Mouse (Mus musculus) MEL (cell line): ENCODE data around the gene Myocd. TPM values are rescaled to one million over a fixed set of nuclear protein-coding genes. Genes with fewer than 3 reads are reported as not detected.

Experiments
- DNase-seq: peaks from one replicate; pipeline ENCODE4 v3.0.0; 2011; ENCODE audit warnings: low read depth, low spot score
- H3K27ac ChIP-seq: 2 replicates; pipeline ENCODE4 v1.5.1; 2012; ENCODE audit warnings: low read depth, mild to moderate bottlenecking, control low read depth, low read length, moderate library complexity; ENCODE audit not compliant: control insufficient read depth
- H3K27me3 ChIP-seq, 2 experiments: fragments of 150-350 bp in 1 of 2; sonication (generic) in 1 of 2; 2 replicates each; pipeline ENCODE4 v1.6.1; 2012; ENCODE audit warnings: low read length in 2 of 2, mild to moderate bottlenecking in 2 of 2, improper control_type of control experiment in 1 of 2, moderate library complexity in 1 of 2; ENCODE audit not compliant: insufficient read depth in 2 of 2, control insufficient read depth in 1 of 2
- H3K36me3 ChIP-seq, 2 experiments: 2 replicates each; pipeline ENCODE4 v1.6.1; 2012 to 2014; ENCODE audit warnings: low read length in 2 of 2, improper control_type of control experiment in 1 of 2, inconsistent platforms in 1 of 2, mild to moderate bottlenecking in 1 of 2; ENCODE audit not compliant: insufficient read depth in 2 of 2, control insufficient read depth in 1 of 2
- H3K4me1 ChIP-seq, 2 experiments: fragments of 150-350 bp in 1 of 2; sonication (generic) in 1 of 2; 2 replicates each; pipeline ENCODE4 v1.6.1; 2012; ENCODE audit warnings: low read length in 2 of 2, improper control_type of control experiment in 1 of 2, mild to moderate bottlenecking in 1 of 2; ENCODE audit not compliant: insufficient read depth in 2 of 2, control insufficient read depth in 1 of 2
- H3K4me3 ChIP-seq, 2 experiments: fragments of 150-350 bp in 1 of 2; sonication (generic) in 1 of 2; 2 replicates each; pipeline ENCODE4 v1.5.1; 2012; ENCODE audit warnings: low read depth in 2 of 2, low read length in 2 of 2, mild to moderate bottlenecking in 2 of 2, moderate library complexity in 2 of 2, control low read depth in 1 of 2, improper control_type of control experiment in 1 of 2; ENCODE audit not compliant: control insufficient read depth in 1 of 2, insufficient read depth in 1 of 2
- H3K79me2 ChIP-seq: 2 replicates; pipeline ENCODE4 v1.6.1; 2012; ENCODE audit warnings: mild to moderate bottlenecking, low read length, moderate library complexity; ENCODE audit not compliant: control insufficient read depth, poor library complexity, insufficient read depth
- H3K9ac ChIP-seq: 2 replicates; pipeline ENCODE4 v1.6.1; 2012; ENCODE audit warnings: low read depth, mild to moderate bottlenecking, control low read depth, low read length, moderate library complexity; ENCODE audit not compliant: control insufficient read depth, poor library complexity, severe bottlenecking
- H3K9me3 ChIP-seq: fragments of 150-350 bp; sonication (generic); replicated peaks from 2 replicates; pipeline ENCODE4 v1.6.1; 2012; ENCODE audit warnings: mild to moderate bottlenecking, low read length, improper control_type of control experiment, moderate library complexity; ENCODE audit not compliant: insufficient read depth
- BHLHE40 ChIP-seq: IDR thresholded peaks from 2 replicates; pipeline ENCODE4 v1.6.1; 2012; ENCODE audit warnings: low read depth, mild to moderate bottlenecking, inconsistent platforms, low read length, improper control_type of control experiment, borderline replicate concordance
- CTCF ChIP-seq, 3 experiments: IDR thresholded peaks in 2 of 3; conservative IDR thresholded peaks in 1 of 3; 2 replicates each; pipeline ENCODE4 v1.5.1; 2011 to 2012; ENCODE audit warnings: low read length in 3 of 3, low read depth in 2 of 3, mild to moderate bottlenecking in 2 of 3, improper control_type of control experiment in 1 of 3, inconsistent platforms in 1 of 3, mixed read lengths in 1 of 3, moderate library complexity in 1 of 3; ENCODE audit not compliant: control insufficient read depth in 1 of 3, insufficient read depth in 1 of 3, poor library complexity in 1 of 3, severe bottlenecking in 1 of 3
- E2F4 ChIP-seq: IDR thresholded peaks from 2 replicates; pipeline ENCODE4 v1.6.1; 2011; ENCODE audit warnings: low read depth, low read length, improper control_type of control experiment, borderline replicate concordance
- EP300 ChIP-seq, 2 experiments: IDR thresholded peaks; 2 replicates each; pipeline ENCODE4 v1.6.1; 2011; ENCODE audit warnings: improper control_type of control experiment in 2 of 2, low read length in 2 of 2, low read depth in 1 of 2, mild to moderate bottlenecking in 1 of 2
- GABPA ChIP-seq: IDR thresholded peaks from 2 replicates; pipeline ENCODE4 v1.6.1; 2012; ENCODE audit warnings: low read depth, mild to moderate bottlenecking, inconsistent platforms, low read length, improper control_type of control experiment, moderate library complexity
- GATA1 ChIP-seq: IDR thresholded peaks from 2 replicates; pipeline ENCODE4 v1.6.1; 2011; ENCODE audit warnings: low read depth, low read length, improper control_type of control experiment
- HCFC1 ChIP-seq: IDR thresholded peaks from 2 replicates; pipeline ENCODE4 v1.6.1; 2012; ENCODE audit warnings: low read depth, mild to moderate bottlenecking, inconsistent platforms, low read length, improper control_type of control experiment, moderate library complexity
- KAT2A ChIP-seq: conservative IDR thresholded peaks from 2 replicates; pipeline ENCODE4 v1.6.1; 2012; ENCODE audit warnings: low read depth, low read length, improper control_type of control experiment, inconsistent platforms
- MAZ ChIP-seq: IDR thresholded peaks from 2 replicates; pipeline ENCODE4 v1.6.1; 2012; ENCODE audit warnings: low read depth, mild to moderate bottlenecking, inconsistent platforms, low read length, improper control_type of control experiment
- MEF2A ChIP-seq: IDR thresholded peaks from 2 replicates; pipeline ENCODE4 v1.6.1; 2014; ENCODE audit warnings: low read depth, mild to moderate bottlenecking, inconsistent platforms, low read length, improper control_type of control experiment; ENCODE audit not compliant: poor library complexity, insufficient replicate concordance, severe bottlenecking; ENCODE audit errors: extremely low read depth
- MXI1 ChIP-seq: IDR thresholded peaks from 2 replicates; pipeline ENCODE4 v1.6.1; 2011; ENCODE audit warnings: mild to moderate bottlenecking, low read depth, low read length, improper control_type of control experiment
- MYC ChIP-seq: IDR thresholded peaks from 2 replicates; pipeline ENCODE4 v1.6.1; 2011; ENCODE audit warnings: low read depth, mild to moderate bottlenecking, low read length, improper control_type of control experiment, moderate library complexity
- NELFE ChIP-seq: IDR thresholded peaks from 2 replicates; pipeline ENCODE4 v1.6.1; 2011; ENCODE audit warnings: low read depth, low read length, improper control_type of control experiment
- NRF1 ChIP-seq: IDR thresholded peaks from 2 replicates; pipeline ENCODE4 v1.6.1; 2014; ENCODE audit warnings: low read depth, mild to moderate bottlenecking, inconsistent platforms, low read length, improper control_type of control experiment, moderate library complexity; ENCODE audit not compliant: poor library complexity, insufficient read depth, severe bottlenecking
- POLR2AphosphoS2 ChIP-seq: IDR thresholded peaks from 2 replicates; pipeline ENCODE4 v1.6.1; 2011; ENCODE audit warnings: low read length, improper control_type of control experiment
- POLR2AphosphoS5 ChIP-seq: IDR thresholded peaks from 2 replicates; pipeline ENCODE4 v1.6.1; 2012; ENCODE audit warnings: low read depth, borderline replicate concordance, mild to moderate bottlenecking, inconsistent platforms, low read length, moderate library complexity, mixed read lengths
- RAD21 ChIP-seq: IDR thresholded peaks from 2 replicates; pipeline ENCODE4 v1.6.1; 2011; ENCODE audit warnings: mild to moderate bottlenecking, low read depth, low read length, improper control_type of control experiment
- SIN3A ChIP-seq: IDR thresholded peaks from 2 replicates; pipeline ENCODE4 v1.6.1; 2012; ENCODE audit warnings: low read length, improper control_type of control experiment, inconsistent platforms
- TBP ChIP-seq: IDR thresholded peaks from 2 replicates; pipeline ENCODE4 v1.8.0; 2011; ENCODE audit warnings: low read depth, low read length, improper control_type of control experiment
- TCF12 ChIP-seq: IDR thresholded peaks from 2 replicates; pipeline ENCODE4 v1.6.1; 2014; ENCODE audit warnings: low read depth, mild to moderate bottlenecking, inconsistent platforms, low read length, improper control_type of control experiment, moderate library complexity
- UBTF ChIP-seq: IDR thresholded peaks from 2 replicates; pipeline ENCODE4 v1.6.1; 2012; ENCODE audit warnings: low read depth, mild to moderate bottlenecking, inconsistent platforms, low read length, improper control_type of control experiment, moderate library complexity, borderline replicate concordance; ENCODE audit not compliant: insufficient read depth
- USF2 ChIP-seq, 2 experiments: IDR thresholded peaks; 2 replicates each; pipeline ENCODE4 v1.6.1; 2011 to 2012; ENCODE audit warnings: improper control_type of control experiment in 2 of 2, low read length in 2 of 2, borderline replicate concordance in 1 of 2, inconsistent platforms in 1 of 2, low read depth in 1 of 2, mild to moderate bottlenecking in 1 of 2; ENCODE audit not compliant: insufficient read depth in 1 of 2
- ZNF384 ChIP-seq: IDR thresholded peaks from 2 replicates; pipeline ENCODE4 v1.6.1; 2012; ENCODE audit warnings: low read depth, mild to moderate bottlenecking, inconsistent platforms, low read length, improper control_type of control experiment
- polyA plus RNA-seq, 2 experiments: library from polyadenylated mRNA; stranded (reverse) in 1 of 2; unstranded in 1 of 2; fragments of >175 nt in 1 of 2; fragments of >200 nt in 1 of 2; gene quantifications; 2 replicates each; pipeline versions ENCODE4 v1.2.1 to v1.2.4; 2012; ENCODE audit warnings: low replicate concordance in 2 of 2, low read depth in 1 of 2; ENCODE audit not compliant: insufficient read length in 2 of 2, insufficient read depth in 1 of 2, missing spikeins in 1 of 2
- total RNA-seq: library from RNA; depleted of rRNA; stranded (reverse); fragments of 300-350 nt; gene quantifications from 2 replicates; pipeline ENCODE4 v1.2.3, GENCODE M21; 2012

Gene Myocd
- total and polyA plus RNA-seq, 3 experiments = not detected

DNA sequence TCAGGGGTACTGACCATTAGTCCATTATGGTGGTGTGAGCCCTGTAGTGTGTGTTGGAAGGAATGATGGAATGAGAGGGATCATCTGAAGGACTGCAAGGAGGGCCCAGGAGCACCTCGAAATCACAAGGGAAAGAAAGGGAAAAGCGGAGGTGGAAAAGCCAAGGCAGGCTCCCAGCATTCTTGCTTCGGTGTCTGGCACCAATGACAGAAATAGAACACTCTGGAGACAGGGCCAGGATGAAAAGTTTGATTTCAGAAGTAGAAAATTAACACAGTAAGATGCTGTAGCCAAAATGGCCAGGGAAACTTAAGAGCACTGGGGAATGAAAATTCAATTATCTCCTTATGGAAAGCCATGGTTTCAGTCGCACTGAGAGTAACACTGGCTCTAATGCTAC is 136.1 kb downstream of the Myocd start:
- no peaks in the 10 kb centered on the region for H3K4me1 ChIP-seq
- no peak overlapping the region for H3K4me3 ChIP-seq
- H3K36me3 ChIP-seq = no peaks in the 10 kb centered on the region
- H3K79me2 ChIP-seq = no peaks in the 10 kb centered on the region
- H3K27me3 ChIP-seq = no peaks in the 10 kb centered on the region
- no peak overlapping the region for H3K9ac ChIP-seq
- H3K27ac ChIP-seq = no peak overlapping the region
- H3K9me3 ChIP-seq = no peaks in the 10 kb centered on the region
- no peak for DNase-seq
- TF ChIP-seq EP300 (IDR thresholded peaks at IDR 0.05; ENCODE audit: low read depth in 1 of 2, low read length in 2 of 2) (no peak), CTCF (IDR thresholded peaks at IDR 0.05 in 2 of 3, conservative IDR thresholded peaks at IDR 0.05 in 1 of 3; ENCODE audit: control insufficient read depth in 1 of 3, insufficient read depth in 1 of 3, low read depth in 2 of 3, low read length in 3 of 3, poor library complexity in 1 of 3, severe bottlenecking in 1 of 3) (no peak), MYC (no peak), UBTF (no peak), KAT2A (no peak), HCFC1 (no peak), GABPA (no peak), SIN3A (no peak), POLR2AphosphoS5 (no peak), ZNF384 (no peak), NELFE (no peak), E2F4 (no peak), MAZ (no peak), BHLHE40 (no peak), NRF1 (no peak), MEF2A (no peak), USF2 (IDR thresholded peaks at IDR 0.05; ENCODE audit: borderline replicate concordance in 1 of 2, insufficient read depth in 1 of 2, low read depth in 1 of 2, low read length in 2 of 2) (no peak), TCF12 (no peak), MXI1 (no peak), RAD21 (no peak)

DNA sequence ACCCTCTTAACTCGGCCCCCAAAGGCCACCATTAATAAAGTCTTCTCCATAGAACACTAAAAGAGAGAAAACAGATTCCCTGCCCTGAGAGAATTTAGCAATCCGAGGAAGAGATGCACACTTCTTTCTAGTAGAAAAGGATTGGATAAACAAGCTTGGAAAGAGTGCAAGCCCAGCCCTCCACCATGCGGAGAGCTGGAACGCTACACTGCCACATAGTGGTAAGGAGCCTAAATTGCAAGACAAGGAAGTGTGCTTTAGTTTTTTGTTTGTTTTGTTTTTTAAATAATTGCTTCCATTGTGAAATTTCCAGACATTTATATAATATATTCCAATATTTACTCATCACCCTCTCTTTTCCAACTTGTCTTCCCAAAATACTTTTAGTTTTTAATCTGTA is 140.7 kb downstream of the Myocd start:
- Histone ChIP-seq H3K36me3 (no peaks in the 10 kb centered on the region), H3K79me2 (no peaks in the 10 kb centered on the region), H3K27ac (no peak overlapping the region), H3K27me3 (no peaks in the 10 kb centered on the region), H3K9me3 (no peaks in the 10 kb centered on the region; the same call in 1 of the 2 replicates), H3K4me3 (no peak overlapping the region), H3K4me1 (no peaks in the 10 kb centered on the region), H3K9ac (no peak overlapping the region)
- DNase-seq = peak; percentile 4
- TF ChIP-seq USF2 (IDR thresholded peaks at IDR 0.05; ENCODE audit: borderline replicate concordance in 1 of 2, insufficient read depth in 1 of 2, low read depth in 1 of 2, low read length in 2 of 2) (no peak), CTCF (IDR thresholded peaks at IDR 0.05 in 2 of 3, conservative IDR thresholded peaks at IDR 0.05 in 1 of 3; ENCODE audit: control insufficient read depth in 1 of 3, insufficient read depth in 1 of 3, low read depth in 2 of 3, low read length in 3 of 3, poor library complexity in 1 of 3, severe bottlenecking in 1 of 3) (peak; percentile 20 to 41 (median 34); a peak in 4 of 6 replicates), TCF12 (no peak), RAD21 (peak; percentile 1), TBP (no peak), GATA1 (no peak), POLR2AphosphoS2 (no peak)
